Mouse (Mus musculus) C2C12 (cell line): ENCODE data around the gene Cep295.

Experiments
- CTCF ChIP-seq: IDR thresholded peaks from one replicate; pipeline ENCODE4 v1.5.1; 2011; ENCODE audit not compliant: control insufficient read depth, insufficient read depth, insufficient read length
- FOSL1 ChIP-seq: IDR thresholded peaks from one replicate; pipeline ENCODE4 v1.8.0; 2011; ENCODE audit warnings: mild to moderate bottlenecking, low read length; ENCODE audit not compliant: poor library complexity, insufficient read depth, severe bottlenecking
- MAX ChIP-seq: IDR thresholded peaks from one replicate; pipeline ENCODE4 v1.6.1; 2011; ENCODE audit warnings: mild to moderate bottlenecking, control low read depth
- MYOD1 ChIP-seq: IDR thresholded peaks from one replicate; pipeline ENCODE4 v1.6.1; 2011; ENCODE audit warnings: low read depth; ENCODE audit not compliant: control insufficient read depth, insufficient read length
- MYOG ChIP-seq: IDR thresholded peaks from one replicate; pipeline ENCODE4 v1.6.1; 2011; ENCODE audit not compliant: control insufficient read depth, insufficient read length; ENCODE audit errors: extremely low read depth
- USF1 ChIP-seq: IDR thresholded peaks from one replicate; pipeline ENCODE4 v1.6.1; 2011; ENCODE audit warnings: low read depth, mild to moderate bottlenecking, control low read depth, moderate library complexity

DNA sequence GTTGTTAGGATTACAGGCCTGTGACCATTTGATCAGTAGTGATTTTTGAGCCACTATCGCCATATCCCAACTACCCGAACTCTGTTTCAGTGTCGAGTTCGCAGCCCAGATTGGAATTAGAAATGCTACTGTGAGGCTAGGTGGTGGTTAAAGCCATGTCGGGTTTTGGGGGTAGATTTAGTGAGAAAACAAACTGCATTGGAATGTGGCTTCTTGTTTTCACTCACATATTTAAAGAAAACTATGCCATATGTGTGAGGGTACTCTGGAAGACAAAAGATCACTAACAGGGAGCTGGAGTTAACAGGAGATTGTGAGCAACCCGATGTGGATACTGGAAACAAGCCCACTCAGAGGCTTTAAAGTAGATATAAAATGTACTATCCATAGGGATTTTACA, 50.3 kb downstream of the Cep295 start:
- TF ChIP-seq CTCF (no peak), MAX (no peak), MYOG (no peak), USF1 (no peak), FOSL1 (no peak), MYOD1 (no peak)
